Comparison of ENCODE assay signal across 9 mouse cellular contexts in genomic region chr1:132799258-132799657, GRCm38 (mm10). TPM values are rescaled to one million over a fixed set of nuclear protein-coding genes. Genes with fewer than 3 reads are reported as not detected.
DNase-seq lines count a peak whose midpoint lies in the region; ATAC-seq and TF ChIP-seq lines count a peak whose summit lies in the region.
"Had no signal": no experiment of that assay in that cellular context is flagged by ENCODE, and none has a peak within 500 bp of the region (broad histone marks: within the 10 kb centered on the region; RNA-seq: fewer than 3 reads in every experiment).

No protein-coding gene starts in this region.

- DNase-seq in hindbrain, postnatal 0 days (ENCODE audit: low spot score): peak; percentile 47
- no peak for DNase-seq in hindbrain, embryonic 10.5 days (ENCODE audit: low spot score)
- peak; percentile 89 for DNase-seq in ES-CJ7 (ENCODE audit: low read depth, low spot score)
- peak; percentile 30 for DNase-seq in c-Kit-positive CD71-negative TER-119-negative erythroid progenitor cells, embryonic 14.5 days (ENCODE audit: low read depth)
- peak; percentile 89 for DNase-seq in limb, embryonic 14.5 days (ENCODE audit: low spot score)

- H3K4me1 ChIP-seq in hindbrain, postnatal 0 days (ENCODE audit: insufficient read depth, low read length): peaks cover 8% of the 10 kb centered on the region
- H3K4me1 ChIP-seq in hindbrain, embryonic 10.5 days (replicated peaks): peaks cover 28% of the 10 kb centered on the region
- no peaks in the 10 kb centered on the region for H3K4me1 ChIP-seq in limb, embryonic 14.5 days (ENCODE audit: control insufficient read depth, insufficient read depth, low read length)
- H3K4me1 ChIP-seq: embryonic facial prominence, embryonic 15.5 days; heart, embryonic 15.5 days had no signal

- no peak for TF ChIP-seq CTCF in hindbrain, postnatal 0 days (IDR thresholded peaks at IDR 0.05; ENCODE audit: low read depth)

- TF ChIP-seq POLR2A in limb, embryonic 14.5 days (IDR thresholded peaks at IDR 0.05; ENCODE audit: borderline replicate concordance, extremely low read depth, insufficient read depth, insufficient read length): no peak

- no peak for ATAC-seq in hindbrain, postnatal 0 days
- ATAC-seq in limb, embryonic 14.5 days (ENCODE audit: low FRiP score, low read depth): no peak
- ATAC-seq in cerebellum, adult (ENCODE audit: insufficient number of reproducible peaks, low FRiP score, low TSS enrichment): no peak
- ATAC-seq in activated CD4-positive, CD25-positive, alpha-beta regulatory T cell, adult 4 months: no peak

- H3K4me2 ChIP-seq in hindbrain, postnatal 0 days (ENCODE audit: low read depth, low read length): no peak overlapping the region
- H3K4me2 ChIP-seq in limb, embryonic 14.5 days (replicated peaks; ENCODE audit: low read depth, low read length, severe bottlenecking): no peak overlapping the region
- H3K4me2 ChIP-seq: embryonic facial prominence, embryonic 15.5 days; heart, embryonic 15.5 days had no signal

- no peaks in the 10 kb centered on the region for H3K36me3 ChIP-seq in hindbrain, postnatal 0 days (ENCODE audit: insufficient read depth, low read length)
- no peaks in the 10 kb centered on the region for H3K36me3 ChIP-seq in hindbrain, embryonic 10.5 days
- no peaks in the 10 kb centered on the region for H3K36me3 ChIP-seq in limb, embryonic 14.5 days (ENCODE audit: control insufficient read depth, insufficient read depth, low read length)
- H3K36me3 ChIP-seq: embryonic facial prominence, embryonic 15.5 days; heart, embryonic 15.5 days had no signal

- H3K9me3 ChIP-seq in hindbrain, postnatal 0 days (ENCODE audit: low read length): no peaks in the 10 kb centered on the region
- H3K9me3 ChIP-seq in hindbrain, embryonic 10.5 days: no peaks in the 10 kb centered on the region
- no peaks in the 10 kb centered on the region for H3K9me3 ChIP-seq in limb, embryonic 14.5 days (ENCODE audit: control insufficient read depth, low read length)
- H3K9me3 ChIP-seq: embryonic facial prominence, embryonic 15.5 days; heart, embryonic 15.5 days had no signal

- H3K9ac ChIP-seq in hindbrain, postnatal 0 days (replicated peaks; ENCODE audit: low read length): no peak overlapping the region
- H3K9ac ChIP-seq in limb, embryonic 14.5 days (ENCODE audit: low read depth, low read length, severe bottlenecking): no peak overlapping the region
- H3K9ac ChIP-seq: embryonic facial prominence, embryonic 15.5 days; heart, embryonic 15.5 days had no signal

- no peaks in the 10 kb centered on the region for H3K27me3 ChIP-seq in hindbrain, postnatal 0 days (ENCODE audit: insufficient read depth, low read length)
- peaks cover 47% of the 10 kb centered on the region for H3K27me3 ChIP-seq in hindbrain, embryonic 10.5 days (ENCODE audit: insufficient read depth, poor library complexity, severe bottlenecking)
- peaks cover 15% of the 10 kb centered on the region; the same call in 1 of the 2 replicates for H3K27me3 ChIP-seq in limb, embryonic 14.5 days (ENCODE audit: control insufficient read depth, insufficient read depth, low read length)

- WGBS in hindbrain, postnatal 0 days: 24% methylated on average over 6 of the region's 6 CpGs
- 6% methylated on average over 6 of the region's 6 CpGs for WGBS in hindbrain, embryonic 10.5 days
- WGBS in limb, embryonic 14.5 days: 2% methylated on average over 6 of the region's 6 CpGs

- no peak overlapping the region for H3K4me3 ChIP-seq in hindbrain, postnatal 0 days (ENCODE audit: low read length)
- no peak overlapping the region for H3K4me3 ChIP-seq in hindbrain, embryonic 10.5 days
- H3K4me3 ChIP-seq in limb, embryonic 14.5 days (replicated peaks; ENCODE audit: low read length): no peak overlapping the region
- H3K4me3 ChIP-seq: embryonic facial prominence, embryonic 15.5 days; heart, embryonic 15.5 days had no signal

- H3K27ac ChIP-seq in hindbrain, postnatal 0 days: no peak overlapping the region
- no peak overlapping the region for H3K27ac ChIP-seq in hindbrain, embryonic 10.5 days
- H3K27ac ChIP-seq in limb, embryonic 14.5 days (replicated peaks; ENCODE audit: low read depth, low read length): no peak overlapping the region
- H3K27ac ChIP-seq: embryonic facial prominence, embryonic 15.5 days; heart, embryonic 15.5 days had no signal

RNA-seq across cellular contexts. Expression of gene Nfasc, which starts 57.7 kb away (rescaled TPM):
- 69.6 and 74.6 TPM in 2 replicates for total RNA-seq in hindbrain, postnatal 0 days (2014; rRNA removed)
- polyA plus RNA-seq in hindbrain, postnatal 0 days (2015; fragmentation: Nextera tagmentation; extraction: Ambion mirVana): 26.5 and 30.5 TPM in 2 replicates
- 22.9 and 39.2 TPM in 2 replicates for polyA plus RNA-seq in hindbrain, embryonic 10.5 days (2016; fragmentation: Nextera tagmentation; extraction: Ambion mirVana)
- polyA plus RNA-seq in limb, embryonic 14.5 days (2012; rRNA removed): 1.0 and 1.1 TPM in 2 replicates
- polyA plus RNA-seq in limb, embryonic 14.5 days (2014; fragmentation: Nextera tagmentation; extraction: Ambion mirVana): 0.33 and 0.34 TPM in 2 replicates
- polyA plus RNA-seq in activated CD4-positive, CD25-positive, alpha-beta regulatory T cell, adult 4 months (2017; shearing (Covaris generic)): not detected

Comparison
In these comparisons a context has a peak if more than half of its experiments do, and no peak if none do; other contexts are left out.
1. RNA of gene Nfasc, which starts 57.7 kb away (polyA plus RNA-seq): 22.9 to 39.2 TPM in hindbrain, embryonic 10.5 days and 26.5 to 30.5 TPM in hindbrain, postnatal 0 days; 0.33 to 1.1 TPM in limb, embryonic 14.5 days and not detected in activated CD4-positive, CD25-positive, alpha-beta regulatory T cell, adult 4 months; every median in the first group is over 10 times any median in the second.